Mouse (Mus musculus): ENCODE measurements at regions not wholly inside any gene's neighbourhood (a gene's known extent, or its start where the extent isn't known, plus 50 kb on each side); places are given as distances from the start of the nearest gene placed in this dataset.

DNA sequence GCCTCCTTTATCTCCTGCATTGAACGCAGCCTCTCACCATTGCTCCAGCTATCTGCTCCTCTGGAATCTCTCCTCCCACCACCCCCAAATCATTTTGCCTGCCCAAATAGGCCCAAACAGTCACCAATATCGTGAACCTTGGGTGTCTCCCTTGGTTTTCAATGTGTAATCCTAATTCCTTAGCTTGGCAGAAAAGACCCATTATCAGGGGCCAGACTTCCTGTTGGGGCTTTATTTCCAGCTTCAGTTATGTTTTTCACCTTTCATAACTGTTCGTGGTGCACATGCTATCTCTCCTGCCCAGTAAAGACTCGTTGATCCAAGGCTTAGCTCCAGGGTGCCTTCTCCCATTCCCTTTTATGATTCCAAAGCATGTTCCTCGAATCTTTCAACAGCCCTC lies 142.4 kb upstream of the Eya4 start:
- Histone ChIP-seq H3K4me1 (ENCODE audit: control insufficient read depth, insufficient read depth, low read length) (no peaks in the 10 kb centered on the region), H3K27ac (ENCODE audit: insufficient read depth, low read length) (no peak overlapping the region), H3K9me3 (replicated peaks; ENCODE audit: control insufficient read depth, insufficient read depth, low read length, poor library complexity, severe bottlenecking) (no peaks in the 10 kb centered on the region), H3K27me3 (ENCODE audit: control insufficient read depth, insufficient read depth, low read length, poor library complexity, severe bottlenecking) (no peaks in the 10 kb centered on the region), H3K9ac (ENCODE audit: low read depth, poor library complexity, severe bottlenecking) (no peak overlapping the region), H3K36me3 (ENCODE audit: control insufficient read depth, insufficient read depth, low read length, poor library complexity, severe bottlenecking) (no peaks in the 10 kb centered on the region), H3K4me3 (ENCODE audit: low read depth, low read length) (no peak overlapping the region)
- TF ChIP-seq POLR2A (IDR thresholded peaks at IDR 0.05; ENCODE audit: insufficient read depth, low read length) = no peak
- no peak for TF ChIP-seq CTCF (IDR thresholded peaks at IDR 0.05; ENCODE audit: low read depth, low read length)
- no peak for TF ChIP-seq EP300 (IDR thresholded peaks at IDR 0.05; ENCODE audit: insufficient read depth, low read depth, low read length)

DNA sequence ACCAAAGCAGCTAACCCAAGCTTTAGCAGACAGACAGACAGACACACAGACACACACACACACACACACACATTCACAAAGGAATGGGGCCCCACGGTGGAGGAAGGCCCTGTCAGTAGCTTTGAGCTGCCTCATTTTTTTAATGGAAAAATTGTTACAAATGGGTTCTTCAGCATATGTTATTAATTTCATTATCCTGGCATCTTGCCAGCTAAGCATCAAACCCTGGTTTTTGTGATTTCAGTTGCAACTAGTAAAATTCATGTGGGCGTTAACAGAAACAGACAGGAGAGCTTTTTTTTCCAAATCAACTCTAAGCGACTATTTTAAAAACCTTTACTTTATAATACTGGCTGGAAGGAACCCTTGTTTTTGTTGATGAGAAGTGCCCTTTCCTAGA lies 138.4 kb upstream of the Eya4 start:
- Histone ChIP-seq H3K4me1 (ENCODE audit: control insufficient read depth, insufficient read depth, low read length) (no peaks in the 10 kb centered on the region), H3K27me3 (ENCODE audit: control insufficient read depth, insufficient read depth, low read length, poor library complexity, severe bottlenecking) (no peaks in the 10 kb centered on the region), H3K4me3 (ENCODE audit: low read depth, low read length) (no peak overlapping the region), H3K27ac (ENCODE audit: insufficient read depth, low read length) (no peak overlapping the region), H3K36me3 (ENCODE audit: control insufficient read depth, insufficient read depth, low read length, poor library complexity, severe bottlenecking) (no peaks in the 10 kb centered on the region), H3K9ac (ENCODE audit: low read depth, poor library complexity, severe bottlenecking) (no peak overlapping the region), H3K9me3 (replicated peaks; ENCODE audit: control insufficient read depth, insufficient read depth, low read length, poor library complexity, severe bottlenecking) (no peaks in the 10 kb centered on the region)
- TF ChIP-seq EP300 (IDR thresholded peaks at IDR 0.05; ENCODE audit: insufficient read depth, low read depth, low read length) = no peak
- no peak for TF ChIP-seq POLR2A (IDR thresholded peaks at IDR 0.05; ENCODE audit: insufficient read depth, low read length)
- no peak for TF ChIP-seq CTCF (IDR thresholded peaks at IDR 0.05; ENCODE audit: low read depth, low read length)

DNA sequence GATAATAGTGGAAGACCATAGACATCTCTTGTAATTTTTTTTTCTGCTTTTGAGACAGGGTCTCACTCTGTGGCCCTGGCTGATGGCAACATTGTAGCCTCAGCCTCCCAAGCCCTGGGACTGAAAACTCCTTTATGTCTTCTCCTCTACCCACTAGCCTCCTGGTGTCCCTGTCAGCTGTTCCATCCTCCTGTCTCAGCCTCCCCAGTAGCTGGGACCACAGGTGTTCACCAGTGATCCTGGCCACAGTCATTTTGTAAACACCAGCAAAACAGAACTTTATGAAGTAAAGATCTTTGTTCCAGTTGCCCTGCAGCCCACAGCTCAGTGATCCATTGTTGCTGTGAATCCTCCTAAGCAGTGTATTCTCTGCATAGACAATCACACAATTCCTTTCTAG lies 129.9 kb upstream of the Eya4 start:
- peaks cover 4% of the 10 kb centered on the region; the same call in 1 of the 2 replicates for H3K9me3 ChIP-seq (replicated peaks; ENCODE audit: control insufficient read depth, insufficient read depth, low read length, poor library complexity, severe bottlenecking)
- TF ChIP-seq POLR2A (IDR thresholded peaks at IDR 0.05; ENCODE audit: insufficient read depth, low read length) = no peak
- no peak for TF ChIP-seq EP300 (IDR thresholded peaks at IDR 0.05; ENCODE audit: insufficient read depth, low read depth, low read length)
- TF ChIP-seq CTCF (IDR thresholded peaks at IDR 0.05; ENCODE audit: low read depth, low read length) = no peak
- no peaks in the 10 kb centered on the region for H3K36me3 ChIP-seq (ENCODE audit: control insufficient read depth, insufficient read depth, low read length, poor library complexity, severe bottlenecking)
- no peaks in the 10 kb centered on the region for H3K27me3 ChIP-seq (ENCODE audit: control insufficient read depth, insufficient read depth, low read length, poor library complexity, severe bottlenecking)
- no peak overlapping the region for H3K9ac ChIP-seq (ENCODE audit: low read depth, poor library complexity, severe bottlenecking)
- H3K27ac ChIP-seq (ENCODE audit: insufficient read depth, low read length) = no peak overlapping the region
- H3K4me3 ChIP-seq (ENCODE audit: low read depth, low read length) = no peak overlapping the region
- no peaks in the 10 kb centered on the region for H3K4me1 ChIP-seq (ENCODE audit: control insufficient read depth, insufficient read depth, low read length)

DNA sequence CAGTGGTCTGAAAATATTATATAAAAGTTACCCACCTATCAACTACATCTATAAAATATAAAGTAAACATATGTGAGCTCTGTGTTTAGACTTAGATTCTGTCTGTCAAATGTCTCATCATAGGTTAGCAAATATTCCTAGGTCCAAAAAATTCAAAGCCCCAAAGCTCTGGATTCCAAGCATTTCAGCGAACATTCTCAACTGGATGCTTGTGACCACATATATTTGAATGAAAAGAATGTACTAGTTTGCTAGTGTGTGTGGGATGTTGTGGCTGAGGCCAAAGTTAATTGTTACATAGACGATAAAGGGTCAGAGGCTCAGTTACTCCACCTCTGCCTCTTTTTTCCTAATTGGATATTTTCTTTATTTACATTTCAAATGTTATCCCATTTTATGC lies 128.3 kb upstream of the Eya4 start:
- TF ChIP-seq POLR2A (IDR thresholded peaks at IDR 0.05; ENCODE audit: insufficient read depth, low read length) = no peak
- TF ChIP-seq CTCF (IDR thresholded peaks at IDR 0.05; ENCODE audit: low read depth, low read length) = no peak
- TF ChIP-seq EP300 (IDR thresholded peaks at IDR 0.05; ENCODE audit: insufficient read depth, low read depth, low read length) = no peak

DNA sequence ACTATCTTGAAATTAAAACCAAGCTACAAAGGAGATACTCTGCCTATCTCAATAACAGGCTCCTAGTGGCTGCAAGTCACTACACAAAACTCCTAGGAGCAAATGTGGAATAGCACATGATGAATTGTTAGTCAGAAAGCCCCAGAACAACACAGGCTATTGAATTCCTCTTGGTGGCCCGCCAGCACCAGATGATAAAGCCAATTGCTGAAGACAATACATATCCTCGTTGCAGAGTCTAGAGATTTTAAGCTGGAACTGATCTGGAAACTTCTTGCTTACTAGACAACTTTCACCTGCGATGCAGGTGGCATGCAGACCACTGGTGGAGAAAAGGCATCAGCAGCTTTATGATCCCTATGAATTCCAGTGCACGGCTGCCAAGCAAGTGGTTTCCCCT lies 126.5 kb upstream of the Eya4 start:
- TF ChIP-seq POLR2A (IDR thresholded peaks at IDR 0.05; ENCODE audit: insufficient read depth, low read length) (no peak), EP300 (IDR thresholded peaks at IDR 0.05; ENCODE audit: insufficient read depth, low read depth, low read length) (no peak), CTCF (IDR thresholded peaks at IDR 0.05; ENCODE audit: low read depth, low read length) (no peak)
- no peak overlapping the region for H3K4me3 ChIP-seq (ENCODE audit: low read depth, low read length)
- no peak overlapping the region for H3K27ac ChIP-seq (ENCODE audit: insufficient read depth, low read length)
- no peaks in the 10 kb centered on the region for H3K27me3 ChIP-seq (ENCODE audit: control insufficient read depth, insufficient read depth, low read length, poor library complexity, severe bottlenecking)
- no peak overlapping the region for H3K9ac ChIP-seq (ENCODE audit: low read depth, poor library complexity, severe bottlenecking)
- no peaks in the 10 kb centered on the region for H3K36me3 ChIP-seq (ENCODE audit: control insufficient read depth, insufficient read depth, low read length, poor library complexity, severe bottlenecking)
- H3K4me1 ChIP-seq (ENCODE audit: control insufficient read depth, insufficient read depth, low read length) = no peaks in the 10 kb centered on the region
- H3K9me3 ChIP-seq (replicated peaks; ENCODE audit: control insufficient read depth, insufficient read depth, low read length, poor library complexity, severe bottlenecking) = peaks cover 4% of the 10 kb centered on the region; the same call in 1 of the 2 replicates

More for the DNA sequence above, 128.3 kb upstream of the Eya4 start:
- Histone ChIP-seq H3K36me3 (ENCODE audit: control insufficient read depth, insufficient read depth, low read length, poor library complexity, severe bottlenecking) (no peaks in the 10 kb centered on the region), H3K27ac (ENCODE audit: insufficient read depth, low read length) (no peak overlapping the region), H3K9ac (ENCODE audit: low read depth, poor library complexity, severe bottlenecking) (no peak overlapping the region), H3K9me3 (replicated peaks; ENCODE audit: control insufficient read depth, insufficient read depth, low read length, poor library complexity, severe bottlenecking) (peaks cover 4% of the 10 kb centered on the region; the same call in 1 of the 2 replicates), H3K4me3 (ENCODE audit: low read depth, low read length) (no peak overlapping the region), H3K27me3 (ENCODE audit: control insufficient read depth, insufficient read depth, low read length, poor library complexity, severe bottlenecking) (no peaks in the 10 kb centered on the region), H3K4me1 (ENCODE audit: control insufficient read depth, insufficient read depth, low read length) (no peaks in the 10 kb centered on the region)

DNA sequence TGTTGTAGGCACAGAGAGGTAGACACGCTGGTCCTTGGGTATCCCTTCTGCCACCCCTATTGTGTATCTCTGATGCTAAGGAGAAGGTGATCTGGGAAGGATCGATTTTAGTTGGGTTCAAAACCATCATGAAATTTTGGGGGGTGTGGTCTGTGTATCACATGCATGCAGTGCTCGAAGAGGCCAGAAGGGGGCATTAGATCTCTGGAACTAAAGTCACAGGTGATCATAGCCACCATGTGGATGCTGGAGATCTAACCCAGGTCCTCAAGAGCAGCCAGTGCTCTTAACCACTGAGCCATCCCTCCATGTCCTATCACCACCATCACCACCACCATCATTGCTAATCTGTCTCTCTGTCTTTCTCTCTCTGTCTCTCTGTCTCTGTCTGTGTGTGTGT lies 100.4 kb upstream of the Eya4 start:
- Histone ChIP-seq H3K4me1 (ENCODE audit: control insufficient read depth, insufficient read depth, low read length) (no peaks in the 10 kb centered on the region), H3K9me3 (replicated peaks; ENCODE audit: control insufficient read depth, insufficient read depth, low read length, poor library complexity, severe bottlenecking) (no peaks in the 10 kb centered on the region), H3K9ac (ENCODE audit: low read depth, poor library complexity, severe bottlenecking) (no peak overlapping the region), H3K36me3 (ENCODE audit: control insufficient read depth, insufficient read depth, low read length, poor library complexity, severe bottlenecking) (no peaks in the 10 kb centered on the region), H3K4me3 (ENCODE audit: low read depth, low read length) (no peak overlapping the region), H3K27ac (ENCODE audit: insufficient read depth, low read length) (no peak overlapping the region), H3K27me3 (ENCODE audit: control insufficient read depth, insufficient read depth, low read length, poor library complexity, severe bottlenecking) (no peaks in the 10 kb centered on the region)
- TF ChIP-seq POLR2A (IDR thresholded peaks at IDR 0.05; ENCODE audit: insufficient read depth, low read length) (no peak), EP300 (IDR thresholded peaks at IDR 0.05; ENCODE audit: insufficient read depth, low read depth, low read length) (no peak), CTCF (IDR thresholded peaks at IDR 0.05; ENCODE audit: low read depth, low read length) (no peak)

Data from ES-Bruce4 (cell line).